Mouse (Mus musculus): ENCODE measurements around the gene Unc5cl. TPM values are rescaled to one million over a fixed set of nuclear protein-coding genes. Genes with fewer than 3 reads are reported as not detected.

The Unc5cl gene
- polyA plus RNA-seq, 1 experiment from 2014 or later: 0.27 TPM

DNA sequence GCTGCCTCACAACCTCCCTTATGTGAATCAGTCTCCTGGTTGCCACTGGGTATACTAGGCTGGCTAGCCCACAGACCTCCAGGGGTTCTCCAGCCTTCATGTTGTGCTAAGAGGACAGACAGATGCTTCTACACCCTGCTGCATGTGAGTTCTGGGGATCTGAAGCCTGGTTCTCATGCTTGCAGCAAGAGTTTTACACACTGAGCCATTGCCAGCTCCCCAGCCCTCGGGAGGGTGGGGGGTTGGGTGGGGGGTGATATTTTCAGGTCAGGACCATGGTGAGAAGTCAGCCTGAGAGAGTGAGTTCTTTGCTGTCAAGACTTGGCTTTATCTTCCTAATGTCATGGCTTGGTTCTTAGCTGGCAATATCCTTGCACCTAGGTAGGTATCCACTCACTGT is 35.9 kb upstream of the Unc5cl start:
- Histone ChIP-seq H3K9me3 (no peaks in the 10 kb centered on the region), H3K36me3 (replicated peaks) (peaks cover 59% of the 10 kb centered on the region), H3K4me1 (0 out of 2 replicates have a peak, but pooled peaks cover 4% of the 10 kb centered on the region), H3K27ac (no peak overlapping the region), H3K4me3 (no peak overlapping the region), H3K27me3 (ENCODE audit: poor library complexity, severe bottlenecking) (no peaks in the 10 kb centered on the region)
- WGBS: 90% methylated on average over 1 of the region's 1 CpGs
- DNase-seq (ENCODE audit: extremely low spot score, low spot score): no peak

DNA sequence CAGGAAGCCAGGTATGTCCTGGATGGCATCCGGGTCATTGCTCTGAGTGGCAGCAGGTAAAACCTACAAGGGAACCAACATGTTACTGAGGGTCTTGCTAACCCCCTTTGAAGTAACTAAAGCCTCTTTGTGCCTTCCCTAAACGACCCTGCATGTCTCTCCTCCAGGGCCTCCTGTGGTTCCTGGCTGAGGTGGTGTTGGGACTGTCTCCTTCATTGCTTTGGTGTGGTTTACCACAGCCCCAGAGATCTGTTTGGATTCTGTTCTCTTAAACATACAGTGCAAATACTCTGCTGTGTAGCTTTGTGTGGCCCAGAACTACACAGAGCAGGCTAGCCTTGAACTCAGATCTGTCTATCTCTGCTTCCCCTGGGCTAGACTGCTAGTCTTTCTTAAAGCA is 35.1 kb upstream of the Unc5cl start:
- Histone ChIP-seq H3K9me3 (no peaks in the 10 kb centered on the region), H3K36me3 (replicated peaks) (peaks cover 51% of the 10 kb centered on the region), H3K4me1 (0 out of 2 replicates have a peak, but pooled peaks cover 4% of the 10 kb centered on the region), H3K4me3 (no peak overlapping the region), H3K27me3 (ENCODE audit: poor library complexity, severe bottlenecking) (no peaks in the 10 kb centered on the region), H3K27ac (no peak overlapping the region)
- WGBS: 76% methylated on average over 2 of the region's 2 CpGs
- DNase-seq (ENCODE audit: extremely low spot score, low spot score): no peak

GRCm38 (mm10) chr17:48424237-48424636 is 30.5 kb upstream of the Unc5cl start:
- Histone ChIP-seq H3K4me1 (peaks cover 30% of the 10 kb centered on the region), H3K27ac (no peak overlapping the region), H3K36me3 (replicated peaks) (peaks cover 4% of the 10 kb centered on the region; the same call in 1 of the 2 replicates), H3K9me3 (no peaks in the 10 kb centered on the region), H3K4me3 (no peak overlapping the region), H3K27me3 (ENCODE audit: poor library complexity, severe bottlenecking) (no peaks in the 10 kb centered on the region)
- WGBS: 91% methylated on average over 9 of the region's 9 CpGs
- no peak for DNase-seq (ENCODE audit: extremely low spot score, low spot score)

DNA sequence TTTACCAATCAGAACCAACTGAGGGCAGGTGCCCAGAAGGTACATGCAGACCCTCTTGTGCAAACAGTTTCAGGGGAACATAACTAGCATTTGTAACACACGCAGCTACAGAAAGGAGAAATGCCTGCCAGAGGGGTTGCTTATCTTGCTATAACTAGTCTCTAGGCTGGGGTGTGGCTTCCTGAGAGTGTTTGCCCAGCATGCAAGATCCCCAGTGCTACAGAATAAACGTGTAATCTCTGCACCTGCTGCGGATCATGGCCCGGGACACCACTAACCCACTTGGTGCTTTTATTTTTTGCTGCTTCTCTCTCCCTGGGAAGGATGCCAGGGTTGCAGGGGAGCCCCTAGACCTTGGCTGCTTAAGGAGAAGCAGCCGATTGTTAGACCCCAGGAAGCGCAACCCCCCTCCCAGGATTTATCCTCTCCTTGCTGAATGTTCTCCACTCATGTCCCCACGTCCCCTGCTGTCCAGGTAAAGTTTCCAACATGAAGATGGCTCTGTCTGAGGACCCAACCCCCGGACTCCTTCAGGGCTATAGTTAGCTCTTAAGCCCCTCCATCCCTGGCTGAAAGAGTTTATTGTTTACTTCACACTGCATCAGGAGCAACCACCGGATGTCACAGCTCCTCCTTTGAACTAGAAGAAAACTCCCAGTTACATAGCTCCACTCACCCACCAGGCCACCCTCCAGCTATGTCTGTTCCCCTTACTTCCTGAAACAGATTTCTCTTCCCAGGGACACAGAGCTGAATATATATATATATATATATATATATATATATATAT is 28.7 kb upstream of the Unc5cl start:
- 46% methylated on average over 9 of the region's 9 CpGs for WGBS
- Histone ChIP-seq H3K27ac (peak overlapping the region; percentile 53; the same call in 1 of the 2 replicates), H3K4me3 (no peak overlapping the region), H3K9me3 (no peaks in the 10 kb centered on the region), H3K4me1 (peaks cover 37% of the 10 kb centered on the region), H3K36me3 (replicated peaks) (no peaks in the 10 kb centered on the region), H3K27me3 (ENCODE audit: poor library complexity, severe bottlenecking) (no peaks in the 10 kb centered on the region)
- DNase-seq (ENCODE audit: extremely low spot score, low spot score): no peak

DNA sequence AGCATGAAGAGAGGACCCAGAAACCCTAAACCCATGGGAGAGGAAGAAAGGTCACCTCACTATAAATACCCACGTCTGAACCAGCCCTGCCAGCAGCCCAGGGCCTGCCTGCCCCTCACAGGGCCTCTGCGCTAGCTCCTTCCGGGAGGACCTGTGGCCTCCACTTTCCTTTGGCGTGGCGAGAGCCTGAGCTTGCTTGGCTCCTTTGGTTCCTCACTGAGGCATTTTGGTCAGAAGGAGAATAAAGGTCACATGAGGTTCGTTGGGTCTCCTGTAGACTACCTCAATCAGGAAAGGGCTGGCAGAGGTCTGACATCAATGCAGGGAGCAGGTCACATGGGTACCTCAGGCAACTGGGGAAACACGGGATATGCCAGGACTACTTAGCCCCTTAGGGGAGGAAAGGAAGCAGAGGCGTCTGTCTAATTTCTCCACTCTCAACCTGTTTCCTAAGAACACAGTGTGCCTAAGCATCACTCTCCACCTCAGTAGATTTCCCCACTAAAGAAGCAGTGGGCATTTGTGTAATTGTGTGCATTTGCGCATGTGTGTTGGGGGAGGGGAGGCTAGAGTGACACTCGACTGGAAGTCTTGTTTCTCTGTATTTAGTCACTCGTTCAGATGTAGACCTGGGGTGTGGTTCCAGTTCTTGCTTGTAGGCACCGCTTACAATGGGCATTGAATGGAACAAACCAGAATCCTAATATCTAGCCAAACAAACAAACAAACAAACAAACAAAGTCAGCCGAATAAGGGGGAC is 27.5 kb upstream of the Unc5cl start:
- no peak overlapping the region for H3K4me3 ChIP-seq
- WGBS: 73% methylated on average over 13 of the region's 13 CpGs
- no peak for DNase-seq (ENCODE audit: extremely low spot score, low spot score)
- H3K27ac ChIP-seq: peak overlapping the region; percentile 63
- H3K4me1 ChIP-seq: peaks cover 39% of the 10 kb centered on the region
- H3K36me3 ChIP-seq (replicated peaks): no peaks in the 10 kb centered on the region
- H3K27me3 ChIP-seq (ENCODE audit: poor library complexity, severe bottlenecking): no peaks in the 10 kb centered on the region
- no peaks in the 10 kb centered on the region for H3K9me3 ChIP-seq

- peaks cover 47% of the 10 kb centered on the region for H3K4me1 ChIP-seq
- H3K27ac ChIP-seq: peak overlapping the region; percentile 56; the same call in 1 of the 2 replicates
- no peak overlapping the region for H3K4me3 ChIP-seq
- no peak for DNase-seq (ENCODE audit: extremely low spot score, low spot score)
- H3K27me3 ChIP-seq (ENCODE audit: poor library complexity, severe bottlenecking): no peaks in the 10 kb centered on the region
- WGBS: 70% methylated on average over 11 of the region's 11 CpGs
- no peaks in the 10 kb centered on the region for H3K36me3 ChIP-seq (replicated peaks)
- no peaks in the 10 kb centered on the region for H3K9me3 ChIP-seq
Measured at GRCm38 (mm10) chr17:48427852-48428530, 26.7 kb upstream of the Unc5cl start.

DNA sequence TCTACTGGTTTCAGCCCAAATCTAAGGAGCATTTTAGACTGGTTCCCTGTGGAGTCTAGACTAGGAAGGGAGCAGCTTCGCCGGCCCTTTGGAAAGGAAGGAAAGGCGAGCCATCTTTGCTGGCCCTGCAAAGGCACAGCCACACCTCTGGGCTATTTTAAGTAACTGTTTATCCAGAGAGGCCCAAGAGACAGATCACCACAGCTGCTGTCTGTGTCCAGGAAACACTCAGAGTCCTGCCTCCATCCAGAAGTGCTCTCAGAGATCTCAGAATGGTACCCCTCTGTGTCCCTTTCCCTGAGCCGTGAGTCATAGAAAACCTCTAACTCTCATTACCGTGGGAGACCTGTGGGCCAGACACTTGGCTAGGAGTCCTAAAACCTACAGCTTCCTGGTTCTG is 24.3 kb upstream of the Unc5cl start:
- H3K4me3 ChIP-seq: no peak overlapping the region
- H3K36me3 ChIP-seq (replicated peaks): no peaks in the 10 kb centered on the region
- no peaks in the 10 kb centered on the region for H3K9me3 ChIP-seq
- H3K4me1 ChIP-seq: peaks cover 51% of the 10 kb centered on the region
- peak overlapping the region; percentile 37; the same call in 1 of the 2 replicates for H3K27ac ChIP-seq
- H3K27me3 ChIP-seq (ENCODE audit: poor library complexity, severe bottlenecking): no peaks in the 10 kb centered on the region
- DNase-seq (ENCODE audit: extremely low spot score, low spot score): no peak
- 63% methylated on average over 5 of the region's 5 CpGs for WGBS

DNA sequence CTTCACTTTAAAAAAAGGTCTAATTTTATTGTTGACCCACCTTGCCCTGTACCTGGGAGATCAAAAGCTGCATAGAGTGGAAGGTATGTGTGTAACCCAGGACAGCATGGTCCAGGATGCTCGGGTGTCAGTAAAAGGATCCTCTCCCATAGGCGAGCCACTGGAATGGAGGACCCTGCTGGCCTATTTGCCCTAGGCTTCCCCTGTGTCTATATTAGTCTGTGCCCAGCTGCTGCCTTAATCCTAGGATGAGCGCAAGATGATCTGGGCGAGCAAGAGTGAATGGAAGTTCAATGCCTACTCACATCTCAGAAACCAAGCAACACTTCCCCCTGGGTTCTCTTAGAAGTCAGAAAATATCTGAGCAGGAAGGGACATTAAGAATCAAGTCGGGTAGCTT is 23.6 kb upstream of the Unc5cl start:
- 78% methylated on average over 5 of the region's 5 CpGs for WGBS
- Histone ChIP-seq H3K4me3 (no peak overlapping the region), H3K36me3 (replicated peaks) (no peaks in the 10 kb centered on the region), H3K27me3 (ENCODE audit: poor library complexity, severe bottlenecking) (no peaks in the 10 kb centered on the region), H3K9me3 (no peaks in the 10 kb centered on the region), H3K27ac (0 out of 2 replicates have a peak overlapping the region, but pooled peaks have one; percentile 8), H3K4me1 (peaks cover 47% of the 10 kb centered on the region)
- no peak for DNase-seq (ENCODE audit: extremely low spot score, low spot score)

GRCm38 (mm10) chr17:48432158-48432980 is 22.3 kb upstream of the Unc5cl start, which contains the start of gene Apobec2:
Apobec2 (minus strand) TSS chr17:48432930.
- H3K4me3 ChIP-seq: no peak within 1 kb of the TSS
- no peak for DNase-seq (ENCODE audit: extremely low spot score, low spot score)
- H3K4me1 ChIP-seq: peaks cover 48% of the 10 kb centered on the region
- H3K9me3 ChIP-seq: no peaks in the 10 kb centered on the region
- 75% methylated on average over 16 of the region's 16 CpGs for WGBS
- 0 out of 2 replicates have a peak within 1 kb of the TSS, but pooled peaks have one; percentile 46 for H3K27ac ChIP-seq
- no peaks in the 10 kb centered on the region for H3K36me3 ChIP-seq (replicated peaks)
- H3K27me3 ChIP-seq (ENCODE audit: poor library complexity, severe bottlenecking): no peaks in the 10 kb centered on the region

DNA sequence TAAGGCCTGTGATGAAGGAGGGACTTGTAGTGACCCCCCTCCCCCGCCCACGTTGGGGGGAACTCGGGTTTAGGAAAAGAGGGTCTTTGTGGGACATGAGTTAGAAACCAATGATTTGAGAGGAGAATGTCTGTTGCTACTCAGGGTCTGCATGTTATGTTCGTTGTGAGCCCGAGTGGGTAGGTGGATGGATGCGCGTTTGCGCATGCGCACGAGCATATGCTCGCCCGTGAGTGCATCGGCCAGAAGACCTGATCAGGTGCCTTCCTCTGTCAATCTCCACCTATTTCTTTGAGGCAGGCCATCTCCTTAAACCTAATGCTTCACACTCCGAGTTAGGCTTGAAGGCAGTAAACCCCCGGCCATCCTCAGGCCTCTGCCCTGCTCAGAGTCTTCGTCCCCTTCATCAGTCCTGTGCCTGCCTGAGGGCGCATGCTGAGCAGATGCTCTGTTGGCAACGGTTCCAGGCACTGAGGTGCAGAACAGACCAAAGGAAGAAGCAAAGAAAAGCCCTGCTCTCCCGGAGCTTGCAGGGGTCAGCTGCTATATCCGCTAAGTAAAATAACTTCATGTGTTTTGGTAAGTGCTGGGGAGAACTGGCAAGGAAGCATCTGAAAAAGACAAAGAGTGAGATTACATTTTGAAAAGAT is 21.6 kb upstream of the Unc5cl start:
- no peak for DNase-seq (ENCODE audit: extremely low spot score, low spot score)
- Histone ChIP-seq H3K4me3 (no peak overlapping the region), H3K4me1 (peaks cover 52% of the 10 kb centered on the region), H3K27me3 (ENCODE audit: poor library complexity, severe bottlenecking) (no peaks in the 10 kb centered on the region), H3K27ac (0 out of 2 replicates have a peak overlapping the region, but pooled peaks have one; percentile 15), H3K36me3 (replicated peaks) (no peaks in the 10 kb centered on the region), H3K9me3 (no peaks in the 10 kb centered on the region)
- WGBS: 83% methylated on average over 20 of the region's 20 CpGs

DNA sequence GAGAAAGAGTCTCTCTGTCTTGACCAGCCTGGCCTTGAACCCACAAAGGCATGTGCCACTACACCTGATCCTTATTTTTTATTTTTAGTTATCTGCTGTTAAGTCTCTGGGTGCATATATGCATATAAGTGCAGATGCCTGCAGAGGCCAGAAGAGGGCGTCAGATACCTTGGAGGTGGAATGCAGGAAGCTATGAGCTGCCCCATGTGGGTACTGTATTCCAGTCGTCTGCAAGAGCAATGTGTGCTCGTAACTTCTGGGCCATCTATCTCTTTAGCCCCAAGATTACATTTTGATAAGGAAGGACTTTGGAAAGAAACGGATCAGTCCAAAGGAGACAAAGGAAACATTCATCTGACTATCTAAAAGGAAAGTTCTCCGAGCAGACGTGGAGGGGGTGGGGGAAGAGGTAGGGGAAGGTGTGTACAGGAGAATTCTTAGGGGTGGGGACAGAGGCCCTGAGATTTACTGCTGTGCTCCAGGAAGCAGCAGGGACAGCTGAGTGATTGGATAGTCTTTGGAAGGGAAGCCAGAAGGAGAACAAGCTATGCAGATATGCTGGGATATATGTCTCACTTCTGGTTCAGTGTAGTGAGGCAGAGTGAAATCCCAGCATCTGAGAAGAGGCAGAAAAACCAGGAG is 20.9 kb upstream of the Unc5cl start:
- no peak overlapping the region for H3K4me3 ChIP-seq
- no peaks in the 10 kb centered on the region for H3K36me3 ChIP-seq (replicated peaks)
- 81% methylated on average over 6 of the region's 6 CpGs for WGBS
- no peak overlapping the region for H3K27ac ChIP-seq
- DNase-seq (ENCODE audit: extremely low spot score, low spot score): no peak
- H3K9me3 ChIP-seq: no peaks in the 10 kb centered on the region
- peaks cover 46% of the 10 kb centered on the region for H3K4me1 ChIP-seq
- H3K27me3 ChIP-seq (ENCODE audit: poor library complexity, severe bottlenecking): no peaks in the 10 kb centered on the region

Data from forebrain, embryonic 10.5 days (tissue).